ENCODE assay signal across 8 mouse cellular contexts in the genomic region with DNA sequence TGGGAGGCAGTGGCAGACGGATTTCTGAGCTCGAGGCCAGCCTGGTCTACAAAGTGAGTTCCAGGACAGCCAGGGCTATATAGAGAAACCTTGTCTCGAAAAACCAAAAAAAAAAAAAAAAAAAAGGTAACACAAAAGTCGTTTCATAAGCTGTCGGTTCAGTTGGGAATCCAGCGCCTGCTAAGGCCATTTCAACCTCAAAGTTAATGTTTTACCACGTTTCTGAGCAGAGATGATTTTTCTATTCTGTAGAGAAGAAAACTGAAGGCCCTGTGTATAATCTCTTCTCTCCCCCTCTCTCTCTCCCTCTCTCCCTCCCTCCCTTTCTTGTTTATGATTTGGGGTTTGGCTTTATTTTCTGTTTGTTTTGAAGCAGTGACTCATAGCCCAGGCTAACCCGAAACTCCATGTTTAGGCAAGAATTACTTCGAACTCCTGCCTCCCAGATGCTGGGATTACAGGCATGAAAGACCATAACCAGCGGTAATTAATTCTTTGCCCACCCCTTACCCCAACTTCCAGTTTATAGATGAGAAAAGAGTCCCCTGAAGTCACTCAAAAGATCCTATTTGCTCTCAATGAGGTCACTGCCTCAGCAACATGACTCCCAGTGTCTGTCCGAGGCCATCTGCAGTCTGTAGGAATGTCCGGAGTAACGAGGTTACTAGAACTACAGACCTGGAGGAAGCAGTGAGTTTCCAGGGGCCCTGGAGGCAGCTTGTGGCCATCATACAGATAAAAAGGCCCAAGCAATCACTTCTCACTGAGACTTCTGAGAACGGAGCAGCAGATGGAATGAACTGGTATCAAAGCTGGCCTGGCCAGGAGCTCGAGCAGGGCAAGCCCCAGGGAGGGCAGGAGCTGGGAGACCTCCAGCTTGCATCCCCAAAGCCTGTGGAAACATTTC. TPM values are rescaled to one million over a fixed set of nuclear protein-coding genes. Genes with fewer than 3 reads are reported as not detected.
DNase-seq lines count a peak whose midpoint lies in the region; ATAC-seq and TF ChIP-seq lines count a peak whose summit lies in the region.

No protein-coding gene starts in this region.

- no peak for DNase-seq in heart, postnatal 25 days (ENCODE audit: low spot score)
- DNase-seq in G1E (ENCODE audit: low spot score): no peak
- DNase-seq in hindbrain, embryonic 10.5 days (ENCODE audit: low spot score): no peak
- DNase-seq in urinary bladder, postnatal 25 days (ENCODE audit: low spot score): no peak
- no peak for DNase-seq in gastrocnemius, adult 8-10 months (ENCODE audit: low spot score in 2 of 2)
- DNase-seq in layer of hippocampus, postnatal 25 days (ENCODE audit: extremely low spot score in 1 of 2, low spot score in 1 of 2): no peak

- WGBS in heart, embryonic 12.5 days: 31% methylated on average over 15 of the region's 15 CpGs
- 41% methylated on average over 15 of the region's 15 CpGs for WGBS in hindbrain, embryonic 10.5 days
- WGBS in midbrain, embryonic 12.5 days: 47% methylated on average over 15 of the region's 15 CpGs

- H3K4me1 ChIP-seq in heart, embryonic 12.5 days (replicated peaks): peaks cover 34% of the 10 kb centered on the region
- peaks cover 54% of the 10 kb centered on the region for H3K4me1 ChIP-seq in G1E (ENCODE audit: insufficient read depth, low read depth, low read length)
- peaks cover 55% of the 10 kb centered on the region for H3K4me1 ChIP-seq in hindbrain, embryonic 10.5 days (replicated peaks)
- peaks cover 34% of the 10 kb centered on the region for H3K4me1 ChIP-seq in midbrain, embryonic 12.5 days

- peaks cover 15% of the 10 kb centered on the region for H3K36me3 ChIP-seq in heart, embryonic 12.5 days
- H3K36me3 ChIP-seq in G1E (replicated peaks): peaks cover 22% of the 10 kb centered on the region
- peaks cover 13% of the 10 kb centered on the region for H3K36me3 ChIP-seq in hindbrain, embryonic 10.5 days
- peaks cover 6% of the 10 kb centered on the region for H3K36me3 ChIP-seq in midbrain, embryonic 12.5 days

- no peak for TF ChIP-seq CTCF in G1E (IDR thresholded peaks at IDR 0.05; ENCODE audit: low read depth, low read length)

- H3K27me3 ChIP-seq in heart, embryonic 12.5 days (replicated peaks): no peaks in the 10 kb centered on the region
- peaks cover 12% of the 10 kb centered on the region for H3K27me3 ChIP-seq in G1E (ENCODE audit: insufficient read depth, low read length)
- H3K27me3 ChIP-seq in hindbrain, embryonic 10.5 days (ENCODE audit: insufficient read depth, poor library complexity, severe bottlenecking): no peaks in the 10 kb centered on the region
- no peaks in the 10 kb centered on the region; the same call in 1 of the 2 replicates for H3K27me3 ChIP-seq in midbrain, embryonic 12.5 days

- H3K27ac ChIP-seq in heart, embryonic 12.5 days (ENCODE audit: poor library complexity, severe bottlenecking): peak overlapping the region; percentile 98
- peak overlapping the region; percentile 95 for H3K27ac ChIP-seq in hindbrain, embryonic 10.5 days
- peak overlapping the region; percentile 63; the same call in 1 of the 2 replicates for H3K27ac ChIP-seq in midbrain, embryonic 12.5 days (replicated peaks)

- H3K9ac ChIP-seq in heart, embryonic 12.5 days: peak overlapping the region; percentile 62
- H3K9ac ChIP-seq in midbrain, embryonic 12.5 days (replicated peaks): 0 out of 2 replicates have a peak overlapping the region, but pooled peaks have one; percentile 34

- H3K4me2 ChIP-seq in heart, embryonic 12.5 days: peak overlapping the region; percentile 84
- peak overlapping the region; percentile 90 for H3K4me2 ChIP-seq in midbrain, embryonic 12.5 days (replicated peaks)

- intact Hi-C loops in heart, postnatal 25 days (cut with DNase I): loop anchor here (1.0 kb wide), 1 partner anchor 20 kb away; no protein-coding TSS in a partner anchor

- H3K9me3 ChIP-seq in heart, embryonic 12.5 days (replicated peaks): no peaks in the 10 kb centered on the region
- H3K9me3 ChIP-seq in G1E (replicated peaks): no peaks in the 10 kb centered on the region
- H3K9me3 ChIP-seq in hindbrain, embryonic 10.5 days: no peaks in the 10 kb centered on the region
- H3K9me3 ChIP-seq in midbrain, embryonic 12.5 days: no peaks in the 10 kb centered on the region

- peak overlapping the region; percentile 81 for H3K4me3 ChIP-seq in heart, embryonic 12.5 days
- H3K4me3 ChIP-seq in G1E (ENCODE audit: low read depth, low read length): peak overlapping the region; percentile 84; the same call in 1 of the 2 replicates
- H3K4me3 ChIP-seq in hindbrain, embryonic 10.5 days: peak overlapping the region; percentile 89
- H3K4me3 ChIP-seq in midbrain, embryonic 12.5 days: peak overlapping the region; percentile 83

- no peak for ATAC-seq in heart, embryonic 12.5 days (ENCODE audit: insufficient number of reproducible peaks, low FRiP score)
- no peak for ATAC-seq in G1E (ENCODE audit: extremely low read depth, insufficient number of reproducible peaks, low FRiP score, poor library complexity, severe bottlenecking)
- no peak for ATAC-seq in midbrain, embryonic 12.5 days (ENCODE audit: low FRiP score, low read depth)

RNA-seq across cellular contexts. Expression of gene Slc25a39, which starts 1.4 kb away (rescaled TPM):
- polyA plus RNA-seq in heart, embryonic 12.5 days (2016; fragmentation: Nextera tagmentation; extraction: Ambion mirVana): 253 and 260 TPM in 2 replicates
- total RNA-seq in heart, postnatal 25 days (2021): 100 to 1,000 TPM; 163 to 175 TPM
- 205 TPM in 2 replicates for total RNA-seq in G1E (2014; fragmentation: Nextera tagmentation)
- total RNA-seq in G1E (2017): 55.3 and 55.9 TPM in 2 replicates
- 230 and 231 TPM in 2 replicates for polyA plus RNA-seq in G1E (2012)
- 236 TPM in 2 replicates for polyA plus RNA-seq in hindbrain, embryonic 10.5 days (2016; fragmentation: Nextera tagmentation; extraction: Ambion mirVana)
- polyA plus RNA-seq in midbrain, embryonic 12.5 days (2016; fragmentation: Nextera tagmentation; extraction: Ambion mirVana): 163 and 173 TPM in 2 replicates
- 10 to 100 TPM; 61.2 to 72.2 (median 66.7) TPM for total RNA-seq in gastrocnemius, adult 8-10 months (2022)
- total RNA-seq in layer of hippocampus, postnatal 25 days (2021): 10 to 100 TPM; 63.7 to 65.3 TPM

RNA-seq across cellular contexts. Expression of gene Rundc3a, which starts 15.9 kb away (rescaled TPM):
- polyA plus RNA-seq in heart, embryonic 12.5 days (2016; fragmentation: Nextera tagmentation; extraction: Ambion mirVana): 1.7 and 1.8 TPM in 2 replicates
- not detected for total RNA-seq in heart, postnatal 25 days (2021)
- not detected in 2 replicates for total RNA-seq in G1E (2014; fragmentation: Nextera tagmentation)
- total RNA-seq in G1E (2017): 0.16 TPM in 1 of 2 replicates, not detected in the other
- not detected in 2 replicates for polyA plus RNA-seq in G1E (2012)
- polyA plus RNA-seq in hindbrain, embryonic 10.5 days (2016; fragmentation: Nextera tagmentation; extraction: Ambion mirVana): 23.5 and 57.0 TPM in 2 replicates
- 117 and 133 TPM in 2 replicates for polyA plus RNA-seq in midbrain, embryonic 12.5 days (2016; fragmentation: Nextera tagmentation; extraction: Ambion mirVana)
- total RNA-seq in gastrocnemius, adult 8-10 months (2022): under 1 TPM in 1 of 4 experiments, not detected in 3; 0.21 TPM
- total RNA-seq in layer of hippocampus, postnatal 25 days (2021): 100 to 1,000 TPM; 442 to 490 TPM

RNA-seq across cellular contexts. Expression of gene Grn, which starts 21.0 kb away (rescaled TPM):
- 189 and 191 TPM in 2 replicates for polyA plus RNA-seq in heart, embryonic 12.5 days (2016; fragmentation: Nextera tagmentation; extraction: Ambion mirVana)
- 100 to 1,000 TPM; 101 to 104 TPM for total RNA-seq in heart, postnatal 25 days (2021)
- total RNA-seq in G1E (2014; fragmentation: Nextera tagmentation) (45.8 and 46.0 TPM in 2 replicates), G1E (2017) (52.4 and 65.8 TPM in 2 replicates)
- 13.2 and 21.1 TPM in 2 replicates for polyA plus RNA-seq in G1E (2012)
- polyA plus RNA-seq in hindbrain, embryonic 10.5 days (2016; fragmentation: Nextera tagmentation; extraction: Ambion mirVana): 76.8 and 88.9 TPM in 2 replicates
- 67.0 and 82.7 TPM in 2 replicates for polyA plus RNA-seq in midbrain, embryonic 12.5 days (2016; fragmentation: Nextera tagmentation; extraction: Ambion mirVana)
- total RNA-seq in gastrocnemius, adult 8-10 months (2022): 10 to 100 TPM; 12.2 to 21.8 (median 17.0) TPM
- total RNA-seq in layer of hippocampus, postnatal 25 days (2021): 10 to 100 TPM; 69.9 to 74.0 TPM

RNA-seq across cellular contexts. Expression of gene Fam171a2, which starts 38.3 kb away (rescaled TPM):
- polyA plus RNA-seq in heart, embryonic 12.5 days (2016; fragmentation: Nextera tagmentation; extraction: Ambion mirVana): 4.5 and 5.6 TPM in 2 replicates
- total RNA-seq in heart, postnatal 25 days (2021): 1 to 10 TPM; 5.8 to 6.5 TPM
- total RNA-seq in G1E (2014; fragmentation: Nextera tagmentation) (not detected in 2 replicates), G1E (2017) (0.05 TPM in 1 of 2 replicates, not detected in the other)
- 0.08 and 0.16 TPM in 2 replicates for polyA plus RNA-seq in G1E (2012)
- 5.2 and 8.3 TPM in 2 replicates for polyA plus RNA-seq in hindbrain, embryonic 10.5 days (2016; fragmentation: Nextera tagmentation; extraction: Ambion mirVana)
- 17.6 and 18.0 TPM in 2 replicates for polyA plus RNA-seq in midbrain, embryonic 12.5 days (2016; fragmentation: Nextera tagmentation; extraction: Ambion mirVana)
- total RNA-seq in gastrocnemius, adult 8-10 months (2022): 1 to 10 TPM in 3 of 4 experiments, under 1 TPM in 1; 0.97 to 1.5 (median 1.2) TPM
- total RNA-seq in layer of hippocampus, postnatal 25 days (2021): 100 to 1,000 TPM in 1 of 2 experiments, 10 to 100 TPM in 1; 85.4 to 109 TPM

RNA-seq across cellular contexts. Expression of gene Slc4a1, which starts 43.1 kb away (rescaled TPM):
- polyA plus RNA-seq in heart, embryonic 12.5 days (2016; fragmentation: Nextera tagmentation; extraction: Ambion mirVana): 114 and 116 TPM in 2 replicates
- total RNA-seq in heart, postnatal 25 days (2021): 1 to 10 TPM; 5.3 to 9.5 TPM
- total RNA-seq in G1E (2014; fragmentation: Nextera tagmentation) (5.9 and 596 TPM in 2 replicates), G1E (2017) (1.1 and 1.5 TPM in 2 replicates)
- 2.3 and 2.9 TPM in 2 replicates for polyA plus RNA-seq in G1E (2012)
- polyA plus RNA-seq in hindbrain, embryonic 10.5 days (2016; fragmentation: Nextera tagmentation; extraction: Ambion mirVana): 35.8 and 38.0 TPM in 2 replicates
- polyA plus RNA-seq in midbrain, embryonic 12.5 days (2016; fragmentation: Nextera tagmentation; extraction: Ambion mirVana): 26.7 and 30.4 TPM in 2 replicates
- total RNA-seq in gastrocnemius, adult 8-10 months (2022): 1 to 10 TPM in 1 of 4 experiments, not detected in 3; 1.0 TPM
- total RNA-seq in layer of hippocampus, postnatal 25 days (2021): under 1 TPM; 0.31 to 0.81 TPM

Comparison
In these comparisons a context has a peak if more than half of its experiments do, and no peak if none do; other contexts are left out.
1. RNA of gene Rundc3a, which starts 15.9 kb away (total RNA-seq): 442 to 490 TPM in layer of hippocampus, postnatal 25 days; 0.16 TPM in G1E, not detected in heart, postnatal 25 days and 0.21 TPM in gastrocnemius, adult 8-10 months; every median in the first group is over 100 times any median in the second.
2. Peak in every context shown above with its lines, with median percentiles within 50 percentile points of each other: H3K27ac ChIP-seq and H3K4me3 ChIP-seq.